Comparison of ENCODE assay signal across 23 mouse cellular contexts in genomic region chr2:94048733-94049470, GRCm38 (mm10). TPM values are rescaled to one million over a fixed set of nuclear protein-coding genes. Genes with fewer than 3 reads are reported as not detected.
DNase-seq lines count a peak whose midpoint lies in the region; ATAC-seq lines count a peak whose summit lies in the region.
"Had no signal": no experiment of that assay in that cellular context is flagged by ENCODE, and none has a peak within 500 bp of the region (broad histone marks: within the 10 kb centered on the region; RNA-seq: fewer than 3 reads in every experiment).

No protein-coding gene starts in this region.

- H3K27me3 ChIP-seq in hindbrain, embryonic 13.5 days: no peaks in the 10 kb centered on the region
- H3K27me3 ChIP-seq in hindbrain, embryonic 11.5 days (ENCODE audit: control insufficient read depth, insufficient read depth, low read length): no peaks in the 10 kb centered on the region
- H3K27me3 ChIP-seq in forebrain, embryonic 15.5 days: no peaks in the 10 kb centered on the region
- no peaks in the 10 kb centered on the region for H3K27me3 ChIP-seq in midbrain, embryonic 15.5 days (replicated peaks)
- H3K27me3 ChIP-seq: embryonic facial prominence, embryonic 15.5 days had no signal

- no peaks in the 10 kb centered on the region for H3K9me3 ChIP-seq in hindbrain, embryonic 13.5 days
- H3K9me3 ChIP-seq in hindbrain, embryonic 11.5 days (ENCODE audit: control insufficient read depth, low read length): no peaks in the 10 kb centered on the region
- H3K9me3 ChIP-seq in forebrain, embryonic 15.5 days: no peaks in the 10 kb centered on the region
- no peaks in the 10 kb centered on the region for H3K9me3 ChIP-seq in midbrain, embryonic 15.5 days
- H3K9me3 ChIP-seq: embryonic facial prominence, embryonic 15.5 days had no signal

- WGBS in hindbrain, embryonic 13.5 days: 72% methylated on average over 5 of the region's 5 CpGs
- WGBS in hindbrain, embryonic 11.5 days: 79% methylated on average over 5 of the region's 5 CpGs
- WGBS in forebrain, embryonic 15.5 days: 53% methylated on average over 5 of the region's 5 CpGs
- 57% methylated on average over 5 of the region's 5 CpGs for whole genome bisulfite sequencing in midbrain, embryonic 15.5 days

- peaks cover 41% of the 10 kb centered on the region for H3K4me1 ChIP-seq in hindbrain, embryonic 13.5 days (replicated peaks)
- no peaks in the 10 kb centered on the region for H3K4me1 ChIP-seq in hindbrain, embryonic 11.5 days (replicated peaks; ENCODE audit: control insufficient read depth, insufficient read depth, low read length)
- H3K4me1 ChIP-seq in forebrain, embryonic 15.5 days: peaks cover 42% of the 10 kb centered on the region
- H3K4me1 ChIP-seq in midbrain, embryonic 15.5 days: peaks cover 37% of the 10 kb centered on the region

- ATAC-seq in hindbrain, embryonic 13.5 days (ENCODE audit: low FRiP score): peak; percentile 57
- ATAC-seq in hindbrain, embryonic 11.5 days (ENCODE audit: low FRiP score): no peak
- ATAC-seq in forebrain, embryonic 15.5 days (replicated peaks): no peak; the same call in 1 of the 2 replicates
- peak; percentile 76 for ATAC-seq in midbrain, embryonic 15.5 days (replicated peaks)
- ATAC-seq: inflammation-experienced regulatory T-cells, adult 6 months had no signal

- H3K9ac ChIP-seq in hindbrain, embryonic 13.5 days: no peak overlapping the region
- no peak overlapping the region for H3K9ac ChIP-seq in hindbrain, embryonic 11.5 days (ENCODE audit: low read depth, low read length)
- H3K9ac ChIP-seq in forebrain, embryonic 15.5 days (replicated peaks): no peak overlapping the region
- H3K9ac ChIP-seq in midbrain, embryonic 15.5 days: no peak overlapping the region
- H3K9ac ChIP-seq: embryonic facial prominence, embryonic 15.5 days had no signal

- H3K27ac ChIP-seq in hindbrain, embryonic 13.5 days: peak overlapping the region; percentile 83
- no peak overlapping the region for H3K27ac ChIP-seq in hindbrain, embryonic 11.5 days (ENCODE audit: low read depth, low read length)
- H3K27ac ChIP-seq in forebrain, embryonic 15.5 days (replicated peaks): peak overlapping the region; percentile 75
- H3K27ac ChIP-seq in midbrain, embryonic 15.5 days: peak overlapping the region; percentile 88
- H3K27ac ChIP-seq: embryonic facial prominence, embryonic 15.5 days had no signal

- H3K36me3 ChIP-seq in hindbrain, embryonic 13.5 days: no peaks in the 10 kb centered on the region
- H3K36me3 ChIP-seq in hindbrain, embryonic 11.5 days (ENCODE audit: control insufficient read depth, insufficient read depth, low read length): no peaks in the 10 kb centered on the region
- H3K36me3 ChIP-seq in forebrain, embryonic 15.5 days: no peaks in the 10 kb centered on the region
- no peaks in the 10 kb centered on the region for H3K36me3 ChIP-seq in midbrain, embryonic 15.5 days (replicated peaks)
- H3K36me3 ChIP-seq: embryonic facial prominence, embryonic 15.5 days had no signal

- H3K4me2 ChIP-seq in hindbrain, embryonic 13.5 days: no peak overlapping the region
- no peak overlapping the region for H3K4me2 ChIP-seq in hindbrain, embryonic 11.5 days (replicated peaks; ENCODE audit: low read depth, low read length)
- H3K4me2 ChIP-seq in forebrain, embryonic 15.5 days (replicated peaks): no peak overlapping the region
- peak overlapping the region; percentile 24; the same call in 1 of the 2 replicates for H3K4me2 ChIP-seq in midbrain, embryonic 15.5 days
- H3K4me2 ChIP-seq: embryonic facial prominence, embryonic 15.5 days had no signal

- no peak overlapping the region for H3K4me3 ChIP-seq in hindbrain, embryonic 13.5 days
- no peak overlapping the region for H3K4me3 ChIP-seq in hindbrain, embryonic 11.5 days (ENCODE audit: low read depth, low read length)
- H3K4me3 ChIP-seq in forebrain, embryonic 15.5 days: no peak overlapping the region
- no peak overlapping the region for H3K4me3 ChIP-seq in midbrain, embryonic 15.5 days
- H3K4me3 ChIP-seq: embryonic facial prominence, embryonic 15.5 days had no signal

- no peak for DNase-seq in hindbrain, embryonic 11.5 days (ENCODE audit: low spot score)
- peak; percentile 12 for DNase-seq in brain, adult 2 months (ENCODE audit: low read depth, low spot score)
- no peak for DNase-seq in heart, adult 18-20 months
- no peak for DNase-seq in natural killer cell, adult 2 months (ENCODE audit: low spot score in 2 of 2)
- DNase-seq: adrenal gland, postnatal 10 days; B cell, adult 2 months; cerebellum, adult 9-10 months; gastrocnemius, postnatal 10 days; kidney, postnatal 4 days; layer of hippocampus, postnatal 36 days; liver; lung, adult 18-20 months had no signal

RNA-seq across cellular contexts. Expression of gene Alkbh3, which starts 38.3 kb away (rescaled TPM):
- 46.3 and 48.5 TPM in 2 replicates for polyA plus RNA-seq in hindbrain, embryonic 13.5 days (2015; fragmentation: Nextera tagmentation; extraction: Ambion mirVana)
- 51.9 and 53.4 TPM in 2 replicates for polyA plus RNA-seq in hindbrain, embryonic 11.5 days (2014; fragmentation: Nextera tagmentation; extraction: Ambion mirVana)
- 54.9 and 58.1 TPM in 2 replicates for polyA plus RNA-seq in forebrain, embryonic 15.5 days (2015; fragmentation: Nextera tagmentation; extraction: Ambion mirVana)
- polyA plus RNA-seq in midbrain, embryonic 15.5 days (2015; fragmentation: Nextera tagmentation; extraction: Ambion mirVana): 47.0 and 50.7 TPM in 2 replicates
- total RNA-seq in heart, adult 18-20 months (2021): 10 to 100 TPM; 55.2 to 55.4 TPM

RNA-seq across cellular contexts. Expression of gene Gm27027, which starts 52.7 kb away (rescaled TPM):
- not detected in 2 replicates for polyA plus RNA-seq in hindbrain, embryonic 13.5 days (2015; fragmentation: Nextera tagmentation; extraction: Ambion mirVana)
- not detected in 2 replicates for polyA plus RNA-seq in hindbrain, embryonic 11.5 days (2014; fragmentation: Nextera tagmentation; extraction: Ambion mirVana)
- polyA plus RNA-seq in forebrain, embryonic 15.5 days (2015; fragmentation: Nextera tagmentation; extraction: Ambion mirVana): not detected in 2 replicates
- not detected in 2 replicates for polyA plus RNA-seq in midbrain, embryonic 15.5 days (2015; fragmentation: Nextera tagmentation; extraction: Ambion mirVana)
- not detected for total RNA-seq in heart, adult 18-20 months (2021)
- total RNA-seq: adrenal gland, postnatal 10 days; heart, adult 8-10 months; layer of hippocampus, postnatal 36 days; megakaryocyte-erythroid progenitor cell, adult 5-6 weeks had no signal
- polyA plus RNA-seq: cortical plate, adult 2 months; embryonic facial prominence, embryonic 15.5 days; heart, postnatal 0 days; inflammation-experienced regulatory T-cells, adult 6 months; kidney, embryonic 14.5 days; neural tube, embryonic 11.5 days had no signal

Comparison
In these comparisons a context has a peak if more than half of its experiments do, and no peak if none do; other contexts are left out.
1. ATAC-seq: peak in hindbrain, embryonic 13.5 days (single experiment) and midbrain, embryonic 15.5 days (single experiment); none in hindbrain, embryonic 11.5 days (single experiment) and forebrain, embryonic 15.5 days (single experiment).